Mouse (Mus musculus) G1E (cell line): Measurements from ENCODE around the gene Dpp7. TPM values are rescaled to one million over a fixed set of nuclear protein-coding genes. Genes with fewer than 3 reads are reported as not detected.

Source experiments
- ATAC-seq: 2 replicates; pipeline ENCODE4 v1.8.0; 2016; ENCODE audit warnings: mild to moderate bottlenecking; ENCODE audit not compliant: insufficient number of reproducible peaks, poor library complexity, low FRiP score, severe bottlenecking; ENCODE audit errors: extremely low read depth
- DNase-seq: peaks from one replicate; pipeline ENCODE4 v3.0.0; 2012; ENCODE audit warnings: low spot score
- H3K27me3 ChIP-seq: 2 replicates; pipeline ENCODE4 v1.6.1; 2012; ENCODE audit warnings: mild to moderate bottlenecking, low read length, inconsistent platforms; ENCODE audit not compliant: insufficient read depth
- H3K36me3 ChIP-seq: replicated peaks from 2 replicates; pipeline ENCODE3; 2012; ENCODE audit warnings: mild to moderate bottlenecking, inconsistent platforms
- H3K4me1 ChIP-seq: 2 replicates; pipeline ENCODE4 v1.6.1; 2012; ENCODE audit warnings: low read depth, low read length, inconsistent platforms, mixed read lengths; ENCODE audit not compliant: insufficient read depth
- H3K4me3 ChIP-seq: 2 replicates; pipeline ENCODE4 v1.5.1; 2012; ENCODE audit warnings: low read depth, mild to moderate bottlenecking, inconsistent platforms, low read length, moderate library complexity, mixed read lengths
- H3K9me3 ChIP-seq: replicated peaks from 2 replicates; pipeline ENCODE4 v1.6.1; 2012; ENCODE audit warnings: inconsistent platforms
- CTCF ChIP-seq: IDR thresholded peaks from 2 replicates; pipeline ENCODE4 v1.5.1; 2012; ENCODE audit warnings: low read depth, low read length, inconsistent platforms, mixed read lengths
- GATA1 ChIP-seq: IDR thresholded peaks from 2 replicates; pipeline ENCODE4 v1.6.1; 2012; ENCODE audit warnings: borderline replicate concordance, low read length, inconsistent platforms, mixed read lengths
- GATA2 ChIP-seq: IDR thresholded peaks from 2 replicates; pipeline ENCODE4 v1.6.1; 2012; ENCODE audit warnings: low read depth, low read length, inconsistent platforms, borderline replicate concordance
- POLR2AphosphoS5 ChIP-seq: IDR thresholded peaks from 2 replicates; pipeline ENCODE4 v1.6.1; 2012; ENCODE audit warnings: low read depth, low read length, inconsistent platforms; ENCODE audit not compliant: insufficient replicate concordance
- TAL1 ChIP-seq: conservative IDR thresholded peaks from 2 replicates; pipeline ENCODE4 v1.6.1; 2012; ENCODE audit warnings: low read depth, low read length, inconsistent platforms, mixed read lengths
- polyA plus RNA-seq: library from polyadenylated mRNA; stranded (reverse); fragments of >175 nt; gene quantifications from 2 replicates; pipeline ENCODE4 v1.2.3, GENCODE M21; 2012
- total RNA-seq, 2 experiments: library from RNA; stranded (forward) in 1 of 2; stranded (reverse) in 1 of 2; fragments of 200-1000 nt in 1 of 2; fragments of >200 nt in 1 of 2; fragmentation: Nextera tagmentation in 1 of 2; gene quantifications; 2 replicates each; pipeline ENCODE4 v1.2.3; 2014 to 2017

Dpp7 gene
- total and polyA plus RNA-seq, 3 experiments, result 7.7 to 71.4 (median 8.6) TPM

GRCm38 (mm10) chr2:25303931-25304656 lies 52.1 kb downstream of the Dpp7 start:
- Histone ChIP-seq H3K4me1 (peaks cover 7% of the 10 kb centered on the region), H3K36me3 (no peaks in the 10 kb centered on the region), H3K4me3 (no peak overlapping the region), H3K27me3 (peaks cover 39% of the 10 kb centered on the region), H3K9me3 (no peaks in the 10 kb centered on the region)
- DNase-seq (no peak), ATAC-seq (no peak)
- no peak for TF ChIP-seq TAL1
- TF ChIP-seq GATA1, result no peak
- no peak for TF ChIP-seq GATA2
- TF ChIP-seq CTCF, result no peak
- TF ChIP-seq POLR2AphosphoS5, result no peak

GRCm38 (mm10) chr2:25303452-25303851 lies 52.7 kb downstream of the Dpp7 start:
- Histone ChIP-seq H3K36me3 (no peaks in the 10 kb centered on the region), H3K27me3 (peaks cover 37% of the 10 kb centered on the region), H3K4me1 (peaks cover 7% of the 10 kb centered on the region), H3K9me3 (no peaks in the 10 kb centered on the region), H3K4me3 (no peak overlapping the region)
- ATAC-seq (no peak), DNase-seq (no peak)
- TF ChIP-seq GATA1 (no peak), TAL1 (no peak)

Other genes starting within 250 kb of the Dpp7 start
Only the 20 nearest of the 36 such genes appear.
- gene Rnf208, start 114.1 kb downstream of the Dpp7 start, total RNA-seq (2014; fragmentation: Nextera tagmentation), result 14.7 and 18.4 TPM in 2 replicates
- 0.22 and 0.41 TPM in 2 replicates for gene Rnf208, start 114.1 kb downstream of the Dpp7 start, total RNA-seq (2017)
- gene Rnf208, start 114.1 kb downstream of the Dpp7 start, polyA plus RNA-seq, result 54.7 and 72.0 TPM in 2 replicates
- gene Cysrt1, start 113.9 kb downstream of the Dpp7 start, total RNA-seq (2014; fragmentation: Nextera tagmentation), result not detected in 2 replicates
- gene Cysrt1, start 113.9 kb downstream of the Dpp7 start, total RNA-seq (2017), result not detected in 2 replicates
- not detected in 2 replicates for gene Cysrt1, start 113.9 kb downstream of the Dpp7 start, polyA plus RNA-seq
- 5.6 and 6.3 TPM in 2 replicates for gene AL732309.1, start 109.5 kb downstream of the Dpp7 start, total RNA-seq (2014; fragmentation: Nextera tagmentation)
- 2.6 and 4.2 TPM in 2 replicates for gene AL732309.1, start 109.5 kb downstream of the Dpp7 start, total RNA-seq (2017)
- 1.4 TPM in 1 of 2 replicates, not detected in the other for gene AL732309.1, start 109.5 kb downstream of the Dpp7 start, polyA plus RNA-seq
- gene Tmem203, start 100.9 kb downstream of the Dpp7 start, total RNA-seq (2014; fragmentation: Nextera tagmentation), result 13.7 and 14.6 TPM in 2 replicates
- 15.5 and 17.1 TPM in 2 replicates for gene Tmem203, start 100.9 kb downstream of the Dpp7 start, total RNA-seq (2017)
- gene Tmem203, start 100.9 kb downstream of the Dpp7 start, polyA plus RNA-seq, result 7.8 and 10.0 TPM in 2 replicates
- 13.6 and 22.0 TPM in 2 replicates for gene Tprn, start 93.7 kb downstream of the Dpp7 start, total RNA-seq (2014; fragmentation: Nextera tagmentation)
- gene Tprn, start 93.7 kb downstream of the Dpp7 start, total RNA-seq (2017), result 8.1 and 10.0 TPM in 2 replicates
- 51.5 and 52.8 TPM in 2 replicates for gene Tprn, start 93.7 kb downstream of the Dpp7 start, polyA plus RNA-seq
- gene Ssna1, start 83.9 kb downstream of the Dpp7 start, total RNA-seq (2014; fragmentation: Nextera tagmentation), result 35.9 and 47.0 TPM in 2 replicates
- gene Ssna1, start 83.9 kb downstream of the Dpp7 start, total RNA-seq (2017), result 100 and 107 TPM in 2 replicates
- 237 and 259 TPM in 2 replicates for gene Ssna1, start 83.9 kb downstream of the Dpp7 start, polyA plus RNA-seq
- 39.5 and 50.3 TPM in 2 replicates for gene Anapc2, start 83.9 kb downstream of the Dpp7 start, total RNA-seq (2014; fragmentation: Nextera tagmentation)
- gene Anapc2, start 83.9 kb downstream of the Dpp7 start, total RNA-seq (2017), result 19.7 and 24.4 TPM in 2 replicates
- gene Anapc2, start 83.9 kb downstream of the Dpp7 start, polyA plus RNA-seq, result 23.0 and 25.3 TPM in 2 replicates
- gene Tmem210, start 68.2 kb downstream of the Dpp7 start, total RNA-seq (2014; fragmentation: Nextera tagmentation), result not detected in 2 replicates
- gene Tmem210, start 68.2 kb downstream of the Dpp7 start, total RNA-seq (2017), result not detected in 2 replicates
- gene Tmem210, start 68.2 kb downstream of the Dpp7 start, polyA plus RNA-seq, result not detected in 2 replicates
- gene Lrrc26, start 66.4 kb downstream of the Dpp7 start, total RNA-seq (2014; fragmentation: Nextera tagmentation), result not detected in 2 replicates
- not detected in 2 replicates for gene Lrrc26, start 66.4 kb downstream of the Dpp7 start, total RNA-seq (2017)
- gene Lrrc26, start 66.4 kb downstream of the Dpp7 start, polyA plus RNA-seq, result not detected in 2 replicates
- gene Grin1, start 37.2 kb downstream of the Dpp7 start, total RNA-seq (2014; fragmentation: Nextera tagmentation), result 1.7 TPM in 1 of 2 replicates, not detected in the other
- 0.17 and 0.33 TPM in 2 replicates for gene Grin1, start 37.2 kb downstream of the Dpp7 start, total RNA-seq (2017)
- gene Grin1, start 37.2 kb downstream of the Dpp7 start, polyA plus RNA-seq, result 0.68 and 0.73 TPM in 2 replicates
- gene Man1b1, start 24.0 kb downstream of the Dpp7 start, total RNA-seq (2014; fragmentation: Nextera tagmentation), result 38.3 and 47.0 TPM in 2 replicates
- gene Man1b1, start 24.0 kb downstream of the Dpp7 start, total RNA-seq (2017), result 45.3 and 57.2 TPM in 2 replicates
- gene Man1b1, start 24.0 kb downstream of the Dpp7 start, polyA plus RNA-seq, result 9.9 and 18.0 TPM in 2 replicates
- gene Uap1l1, start 9.3 kb upstream of the Dpp7 start, total RNA-seq (2014; fragmentation: Nextera tagmentation), result 51.2 and 53.9 TPM in 2 replicates
- gene Uap1l1, start 9.3 kb upstream of the Dpp7 start, total RNA-seq (2017), result 56.4 and 118 TPM in 2 replicates
- 21.0 and 22.8 TPM in 2 replicates for gene Uap1l1, start 9.3 kb upstream of the Dpp7 start, polyA plus RNA-seq
- gene Sapcd2, start 16.0 kb upstream of the Dpp7 start, total RNA-seq (2014; fragmentation: Nextera tagmentation), result 9.9 and 14.4 TPM in 2 replicates
- gene Sapcd2, start 16.0 kb upstream of the Dpp7 start, total RNA-seq (2017), result 20.6 and 28.1 TPM in 2 replicates
- gene Sapcd2, start 16.0 kb upstream of the Dpp7 start, polyA plus RNA-seq, result 108 and 129 TPM in 2 replicates
- not detected in 2 replicates for gene Entpd2, start 39.5 kb upstream of the Dpp7 start, total RNA-seq (2014; fragmentation: Nextera tagmentation)
- not detected in 2 replicates for gene Entpd2, start 39.5 kb upstream of the Dpp7 start, total RNA-seq (2017)
- gene Entpd2, start 39.5 kb upstream of the Dpp7 start, polyA plus RNA-seq, result 0.03 TPM in 1 of 2 replicates, not detected in the other
- gene Npdc1, start 43.0 kb upstream of the Dpp7 start, total RNA-seq (2014; fragmentation: Nextera tagmentation), result not detected in 2 replicates
- 0.22 and 0.64 TPM in 2 replicates for gene Npdc1, start 43.0 kb upstream of the Dpp7 start, total RNA-seq (2017)
- not detected in 2 replicates for gene Npdc1, start 43.0 kb upstream of the Dpp7 start, polyA plus RNA-seq
- not detected in 2 replicates for gene Fut7, start 66.9 kb upstream of the Dpp7 start, total RNA-seq (2014; fragmentation: Nextera tagmentation)
- 0.22 TPM in 1 of 2 replicates, not detected in the other for gene Fut7, start 66.9 kb upstream of the Dpp7 start, total RNA-seq (2017)
- not detected in 2 replicates for gene Fut7, start 66.9 kb upstream of the Dpp7 start, polyA plus RNA-seq
- gene Abca2, start 72.3 kb upstream of the Dpp7 start, total RNA-seq (2014; fragmentation: Nextera tagmentation), result 9.8 and 18.6 TPM in 2 replicates
- 2.8 and 5.3 TPM in 2 replicates for gene Abca2, start 72.3 kb upstream of the Dpp7 start, total RNA-seq (2017)
- gene Abca2, start 72.3 kb upstream of the Dpp7 start, polyA plus RNA-seq, result 5.9 and 6.0 TPM in 2 replicates
- not detected in 2 replicates for gene Clic3, start 100.5 kb upstream of the Dpp7 start, total RNA-seq (2014; fragmentation: Nextera tagmentation)
- 0.22 TPM in 1 of 2 replicates, not detected in the other for gene Clic3, start 100.5 kb upstream of the Dpp7 start, total RNA-seq (2017)
- gene Clic3, start 100.5 kb upstream of the Dpp7 start, polyA plus RNA-seq, result not detected in 2 replicates
- gene Paxx, start 104.7 kb upstream of the Dpp7 start, total RNA-seq (2014; fragmentation: Nextera tagmentation), result 16.3 and 23.2 TPM in 2 replicates
- gene Paxx, start 104.7 kb upstream of the Dpp7 start, total RNA-seq (2017), result 14.2 and 17.8 TPM in 2 replicates
- 43.4 and 47.0 TPM in 2 replicates for gene Paxx, start 104.7 kb upstream of the Dpp7 start, polyA plus RNA-seq
- gene Ptgds, start 113.7 kb upstream of the Dpp7 start, total RNA-seq (2014; fragmentation: Nextera tagmentation), result not detected in 2 replicates
- gene Ptgds, start 113.7 kb upstream of the Dpp7 start, total RNA-seq (2017), result 0.44 TPM in 1 of 2 replicates, not detected in the other
- not detected in 2 replicates for gene Ptgds, start 113.7 kb upstream of the Dpp7 start, polyA plus RNA-seq